Mouse (Mus musculus) forebrain, embryonic 12.5 days (tissue): ENCODE measurements around the gene Atp4b. TPM values are rescaled to one million over a fixed set of nuclear protein-coding genes. Genes with fewer than 3 reads are reported as not detected.
"Not testable (repeated sequence)": the region's sequence is repeated elsewhere in the genome, so short reads cannot be mapped to it uniquely, and the experiment has no call there.

Experiments used
- ATAC-seq: fragments of 200-750 bp; cut with Nextera tagmentation; 2 replicates; pipeline ENCODE4 v1.8.0; 2017; ENCODE audit warnings: moderate TSS enrichment; ENCODE audit not compliant: low FRiP score
- H3K27ac ChIP-seq: fragments of 300-500 bp; sonication (generic); 2 replicates; pipeline ENCODE4 v1.5.1; 2016; ENCODE audit warnings: mild to moderate bottlenecking
- H3K27me3 ChIP-seq: fragments of 300-500 bp; sonication (generic); 2 replicates; pipeline ENCODE4 v1.6.1; 2016; ENCODE audit warnings: mild to moderate bottlenecking
- H3K36me3 ChIP-seq: fragments of 300-500 bp; sonication (generic); replicated peaks from 2 replicates; pipeline ENCODE4 v1.6.1; 2016; ENCODE audit warnings: mild to moderate bottlenecking
- H3K4me1 ChIP-seq: fragments of 300-500 bp; sonication (generic); 2 replicates; pipeline ENCODE4 v1.6.1; 2016
- H3K4me2 ChIP-seq: fragments of 300-500 bp; sonication (generic); 2 replicates; pipeline ENCODE4 v1.6.1; 2016; ENCODE audit warnings: mild to moderate bottlenecking, moderate library complexity
- H3K4me3 ChIP-seq: fragments of 300-500 bp; sonication (generic); replicated peaks from 2 replicates; pipeline ENCODE4 v1.5.1; 2016; ENCODE audit warnings: mild to moderate bottlenecking
- H3K9ac ChIP-seq: fragments of 300-500 bp; sonication (generic); 2 replicates; pipeline ENCODE4 v1.6.1; 2016; ENCODE audit warnings: mild to moderate bottlenecking
- H3K9me3 ChIP-seq: fragments of 300-500 bp; sonication (generic); 2 replicates; pipeline ENCODE4 v1.6.1; 2016
- WGBS: fragments of 180-500 bp; shearing (Covaris S2); methylation state at CpG from one replicate; pipeline ENCODE4 v1.1.7; 2016; 5-methylcytosine and 5-hydroxymethylcytosine counted together
- polyA plus RNA-seq: library from polyadenylated mRNA; unstranded; fragments of >200 nt; fragmentation: Nextera tagmentation; extraction: Ambion mirVana; gene quantifications from 2 replicates; pipeline ENCODE4 v1.2.1, GENCODE M21; 2016

The Atp4b gene
- polyA plus RNA-seq, 1 experiment from 2014 or later, result not detected

GRCm38 (mm10) chr8:13339646-13339990 lies 57.0 kb downstream of the Atp4b start:
- Histone ChIP-seq H3K9me3 (no peaks in the 10 kb centered on the region), H3K4me2 (peak overlapping the region; percentile 84), H3K36me3 (peaks cover 44% of the 10 kb centered on the region), H3K9ac (peak overlapping the region; percentile 99), H3K4me1 (peaks cover 18% of the 10 kb centered on the region), H3K27me3 (no peaks in the 10 kb centered on the region), H3K4me3 (peak overlapping the region; percentile 100), H3K27ac (no peak overlapping the region)
- ATAC-seq, result no peak
- 3% methylated on average over 11 of the region's 11 CpGs for WGBS

GRCm38 (mm10) chr8:13338901-13339645 lies 57.6 kb downstream of the Atp4b start:
- H3K4me3 ChIP-seq, result peak overlapping the region; percentile 100
- peak overlapping the region; percentile 99 for H3K9ac ChIP-seq
- no peaks in the 10 kb centered on the region for H3K9me3 ChIP-seq
- H3K27ac ChIP-seq, result peak overlapping the region; percentile 83
- under 1% methylated on average over 62 of the region's 70 CpGs for WGBS
- peaks cover 18% of the 10 kb centered on the region for H3K4me1 ChIP-seq
- peak overlapping the region; percentile 84 for H3K4me2 ChIP-seq
- peak; percentile 66 for ATAC-seq
- H3K27me3 ChIP-seq, result no peaks in the 10 kb centered on the region
- peaks cover 39% of the 10 kb centered on the region for H3K36me3 ChIP-seq

- peak; percentile 95 for ATAC-seq
- H3K27me3 ChIP-seq, result no peaks in the 10 kb centered on the region
- no peaks in the 10 kb centered on the region for H3K9me3 ChIP-seq
- H3K36me3 ChIP-seq, result peaks cover 31% of the 10 kb centered on the region
- H3K27ac ChIP-seq, result peak within 1 kb of the TSS; percentile 83
- H3K9ac ChIP-seq, result peak within 1 kb of the TSS; percentile 99
- WGBS, result 1% methylated on average over 47 of the region's 72 CpGs
- peak within 1 kb of the TSS; percentile 84 for H3K4me2 ChIP-seq
- H3K4me3 ChIP-seq, result peak within 1 kb of the TSS; percentile 100
- H3K4me1 ChIP-seq, result peaks cover 18% of the 10 kb centered on the region
These were observed 58.3 kb downstream of the Atp4b start, which contains the start of gene Tfdp1 for GRCm38 (mm10) chr8:13338255-13338860. Gene Tfdp1 (plus strand): TSS chr8:13338751.

GRCm38 (mm10) chr8:13337678-13338077 lies 58.9 kb downstream of the Atp4b start:
- 83% methylated on average over 3 of the region's 3 CpGs for WGBS
- Histone ChIP-seq H3K9me3 (no peaks in the 10 kb centered on the region), H3K4me3 (no peak overlapping the region), H3K9ac (no peak overlapping the region), H3K27ac (0 out of 2 replicates have a peak overlapping the region, but pooled peaks have one; percentile 1), H3K4me2 (peak overlapping the region; percentile 84), H3K4me1 (peaks cover 18% of the 10 kb centered on the region), H3K36me3 (peaks cover 25% of the 10 kb centered on the region), H3K27me3 (no peaks in the 10 kb centered on the region)
- ATAC-seq, result no peak

- Histone ChIP-seq H3K36me3 (peaks cover 20% of the 10 kb centered on the region), H3K4me1 (peaks cover 18% of the 10 kb centered on the region)
- not testable (repeated sequence) for H3K4me3 ChIP-seq, H3K9ac ChIP-seq, H3K27ac ChIP-seq, H3K4me2 ChIP-seq, ATAC-seq, H3K9me3 ChIP-seq, H3K27me3 ChIP-seq
- WGBS, result 95% methylated on average over 6 of the region's 6 CpGs
These were observed 59.4 kb downstream of the Atp4b start for GRCm38 (mm10) chr8:13337245-13337644.

Other genes starting within 250 kb of the Atp4b start
- gene Lamp1, start 237.7 kb downstream of the Atp4b start, polyA plus RNA-seq, result 207 and 213 TPM in 2 replicates
- 19.3 and 19.9 TPM in 2 replicates for gene Grtp1, start 196.2 kb downstream of the Atp4b start, polyA plus RNA-seq
- gene Adprhl1, start 142.7 kb downstream of the Atp4b start, polyA plus RNA-seq, result 0.13 TPM in 1 of 2 replicates, not detected in the other
- 32.4 and 33.1 TPM in 2 replicates for gene Dcun1d2, start 108.7 kb downstream of the Atp4b start, polyA plus RNA-seq
- gene Tmco3, start 108.6 kb downstream of the Atp4b start, polyA plus RNA-seq, result 38.8 and 45.8 TPM in 2 replicates
- 200 and 203 TPM in 2 replicates for gene Tfdp1, start 58.1 kb downstream of the Atp4b start, polyA plus RNA-seq
- 0.03 and 0.04 TPM in 2 replicates for gene Grk1, start 8.3 kb upstream of the Atp4b start, polyA plus RNA-seq
- gene Tmem255b, start 38.4 kb upstream of the Atp4b start, polyA plus RNA-seq, result 0.27 TPM in 1 of 2 replicates, not detected in the other
- 10.0 and 13.9 TPM in 2 replicates for gene Gas6, start 97.7 kb upstream of the Atp4b start, polyA plus RNA-seq
- not detected in 2 replicates for gene 1700029H14Rik, start 165.6 kb upstream of the Atp4b start, polyA plus RNA-seq